Mouse (Mus musculus) CH12.LX (cell line): ENCODE measurements around the gene Cyp2d11. TPM values are rescaled to one million over a fixed set of nuclear protein-coding genes. Genes with fewer than 3 reads are reported as not detected.

ENCODE experiments used
- DNase-seq: peaks from one replicate; pipeline ENCODE4 v3.0.0-alpha.2; 2013; ENCODE audit errors: extremely low read depth
- H3K27ac ChIP-seq: 2 replicates; pipeline ENCODE4 v1.5.1; 2012; ENCODE audit warnings: low read depth, mild to moderate bottlenecking, control low read depth, moderate library complexity; ENCODE audit not compliant: insufficient read depth
- H3K27me3 ChIP-seq: replicated peaks from 2 replicates; pipeline ENCODE3; 2012; ENCODE audit warnings: inconsistent platforms
- H3K36me3 ChIP-seq, 2 experiments: replicated peaks in 1 of 2; 2 replicates each; pipeline versions ENCODE3 to v1.6.1; 2012; ENCODE audit warnings: inconsistent platforms in 1 of 2, low read length in 1 of 2, mild to moderate bottlenecking in 1 of 2, mixed read lengths in 1 of 2, moderate library complexity in 1 of 2; ENCODE audit not compliant: control insufficient read depth in 1 of 2, insufficient read depth in 1 of 2
- H3K4me1 ChIP-seq, 2 experiments: 2 replicates each; pipeline ENCODE4 v1.6.1; 2012; ENCODE audit warnings: inconsistent platforms in 1 of 2, moderate library complexity in 1 of 2; ENCODE audit not compliant: insufficient read depth in 2 of 2, control insufficient read depth in 1 of 2
- H3K4me2 ChIP-seq: 2 replicates; pipeline ENCODE4 v1.6.1; 2012; ENCODE audit warnings: low read depth, mild to moderate bottlenecking, control low read depth; ENCODE audit not compliant: poor library complexity, insufficient read depth, severe bottlenecking
- H3K4me3 ChIP-seq, 3 experiments: fragments of 150-350 bp in 1 of 3; sonication (generic) in 1 of 3; replicated peaks in 1 of 3; 2 replicates each; pipeline versions ENCODE3 to v1.5.1; 2011 to 2012; ENCODE audit warnings: low read depth in 2 of 3, low read length in 2 of 3, mild to moderate bottlenecking in 2 of 3, moderate library complexity in 2 of 3, control low read depth in 1 of 3, improper control_type of control experiment in 1 of 3, inconsistent platforms in 1 of 3, mixed read lengths in 1 of 3; ENCODE audit not compliant: poor library complexity in 1 of 3
- H3K79me2 ChIP-seq: replicated peaks from 2 replicates; pipeline ENCODE4 v1.6.1; 2012; ENCODE audit warnings: mild to moderate bottlenecking, moderate library complexity; ENCODE audit not compliant: control insufficient read depth, poor library complexity, insufficient read depth, severe bottlenecking; ENCODE audit errors: extremely low read depth
- H3K9ac ChIP-seq: 2 replicates; pipeline ENCODE4 v1.6.1; 2012; ENCODE audit warnings: low read depth, mild to moderate bottlenecking, control low read depth, moderate library complexity; ENCODE audit not compliant: insufficient read depth
- H3K9me3 ChIP-seq: replicated peaks from 2 replicates; pipeline ENCODE3; 2012; ENCODE audit warnings: low read length, inconsistent platforms, mixed read lengths
- BHLHE40 ChIP-seq: IDR thresholded peaks from 2 replicates; pipeline ENCODE4 v1.6.1; 2011; ENCODE audit warnings: mild to moderate bottlenecking, low read depth, low read length, improper control_type of control experiment
- CHD2 ChIP-seq: IDR thresholded peaks from 2 replicates; pipeline ENCODE4 v1.6.1; 2011; ENCODE audit warnings: low read length, improper control_type of control experiment
- CTCF ChIP-seq, 2 experiments: IDR thresholded peaks in 1 of 2; conservative IDR thresholded peaks in 1 of 2; 2 replicates each; pipeline ENCODE4 v1.5.1; 2011 to 2012; ENCODE audit warnings: low read depth in 2 of 2, low read length in 2 of 2, improper control_type of control experiment in 1 of 2, inconsistent platforms in 1 of 2, mild to moderate bottlenecking in 1 of 2, moderate library complexity in 1 of 2
- E2F4 ChIP-seq: IDR thresholded peaks from 2 replicates; pipeline ENCODE4 v1.6.1; 2011; ENCODE audit warnings: low read depth, low read length, improper control_type of control experiment; ENCODE audit not compliant: insufficient replicate concordance
- HCFC1 ChIP-seq: IDR thresholded peaks from 2 replicates; pipeline ENCODE4 v1.6.1; 2012; ENCODE audit warnings: low read depth, mild to moderate bottlenecking, inconsistent platforms, low read length, improper control_type of control experiment
- JUN ChIP-seq: IDR thresholded peaks from 2 replicates; pipeline ENCODE4 v1.6.1; 2011; ENCODE audit warnings: low read depth, mild to moderate bottlenecking, low read length, improper control_type of control experiment, moderate library complexity; ENCODE audit not compliant: insufficient read depth
- JUND ChIP-seq: conservative IDR thresholded peaks from 2 replicates; pipeline ENCODE4 v1.6.1; 2011; ENCODE audit warnings: low read depth, low read length, improper control_type of control experiment
- KAT2A ChIP-seq: IDR thresholded peaks from 2 replicates; pipeline ENCODE4 v1.6.1; 2012; ENCODE audit warnings: low read length, improper control_type of control experiment, inconsistent platforms; ENCODE audit not compliant: insufficient replicate concordance
- MAZ ChIP-seq: IDR thresholded peaks from 2 replicates; pipeline ENCODE4 v1.6.1; 2012; ENCODE audit warnings: low read depth, mild to moderate bottlenecking, inconsistent platforms, low read length, improper control_type of control experiment, moderate library complexity
- MEF2A ChIP-seq: IDR thresholded peaks from 2 replicates; pipeline ENCODE4 v1.6.1; 2014; ENCODE audit warnings: low read depth, mild to moderate bottlenecking, inconsistent platforms, low read length, improper control_type of control experiment, borderline replicate concordance
- MXI1 ChIP-seq: IDR thresholded peaks from 2 replicates; pipeline ENCODE4 v1.6.1; 2011; ENCODE audit warnings: mild to moderate bottlenecking, low read depth, low read length, improper control_type of control experiment
- MYC ChIP-seq: IDR thresholded peaks from 2 replicates; pipeline ENCODE4 v1.6.1; 2011; ENCODE audit warnings: low read depth, mild to moderate bottlenecking, improper control_type of control experiment, low read length
- NELFE ChIP-seq: IDR thresholded peaks from 2 replicates; pipeline ENCODE4 v1.6.1; 2011; ENCODE audit warnings: low read depth, low read length, improper control_type of control experiment
- NRF1 ChIP-seq: IDR thresholded peaks from 2 replicates; pipeline ENCODE4 v1.6.1; 2014; ENCODE audit warnings: low read depth, mild to moderate bottlenecking, inconsistent platforms, low read length, improper control_type of control experiment, moderate library complexity
- POLR2A ChIP-seq: IDR thresholded peaks from 2 replicates; pipeline ENCODE4 v1.6.1; 2011; ENCODE audit warnings: low read depth, mild to moderate bottlenecking, improper control_type of control experiment, low read length
- RCOR1 ChIP-seq: conservative IDR thresholded peaks from 2 replicates; pipeline ENCODE4 v1.6.1; 2012; ENCODE audit warnings: low read depth, mild to moderate bottlenecking, inconsistent platforms, low read length, improper control_type of control experiment
- SMC3 ChIP-seq: IDR thresholded peaks from 2 replicates; pipeline ENCODE4 v1.6.1; 2011; ENCODE audit warnings: low read depth, low read length, improper control_type of control experiment
- TBP ChIP-seq: conservative IDR thresholded peaks from 2 replicates; pipeline ENCODE4 v1.6.1; 2011; ENCODE audit warnings: low read depth, low read length, improper control_type of control experiment
- USF2 ChIP-seq: conservative IDR thresholded peaks from 2 replicates; pipeline ENCODE4 v1.6.1; 2011; ENCODE audit warnings: low read depth, low read length, improper control_type of control experiment
- ZC3H11A ChIP-seq: IDR thresholded peaks from 2 replicates; pipeline ENCODE4 v1.6.1; 2012; ENCODE audit warnings: low read depth, mild to moderate bottlenecking, inconsistent platforms, low read length, improper control_type of control experiment
- ZMIZ1 ChIP-seq: IDR thresholded peaks from 2 replicates; pipeline ENCODE4 v1.6.1; 2012; ENCODE audit warnings: low read depth, mild to moderate bottlenecking, inconsistent platforms, low read length, improper control_type of control experiment
- ZNF384 ChIP-seq: IDR thresholded peaks from 2 replicates; pipeline ENCODE4 v1.6.1; 2012; ENCODE audit warnings: low read depth, low read length, improper control_type of control experiment, inconsistent platforms
- dilution Hi-C: fragments of 300-500 bp; cut with MboI; formaldehyde crosslinking; loops from 2 replicates; pipeline ENCODE4 v1.14.3; 2020; ENCODE audit warnings: low sequenced_read_pairs; ENCODE audit not compliant: extremely low pct_unique_long_range_greater_than_20kb, extremely low pct_ligation_motif_present
- in situ Hi-C: fragments of 300-500 bp; cut with MboI; formaldehyde crosslinking; loops from 3 replicates; pipeline ENCODE4 v1.14.3; 2019; ENCODE audit warnings: low sequenced_read_pairs, low pct_ligation_motif_present, low pct_unique_long_range_greater_than_20kb, mixed read lengths
- polyA plus RNA-seq: library from polyadenylated mRNA; unstranded; fragments of >175 nt; gene quantifications from 2 replicates; pipeline ENCODE4 v1.2.1, GENCODE M21; 2012; ENCODE audit warnings: low read depth; ENCODE audit not compliant: insufficient read length
- total RNA-seq, 2 experiments: library from RNA; depleted of rRNA; stranded (reverse); fragments of 300-350 nt in 1 of 2; fragments of >200 nt in 1 of 2; gene quantifications; 2 replicates each; pipeline ENCODE4 v1.2.3; 2012 to 2014

Cyp2d11 gene
- total and polyA plus RNA-seq, 3 experiments, result not detected

DNA sequence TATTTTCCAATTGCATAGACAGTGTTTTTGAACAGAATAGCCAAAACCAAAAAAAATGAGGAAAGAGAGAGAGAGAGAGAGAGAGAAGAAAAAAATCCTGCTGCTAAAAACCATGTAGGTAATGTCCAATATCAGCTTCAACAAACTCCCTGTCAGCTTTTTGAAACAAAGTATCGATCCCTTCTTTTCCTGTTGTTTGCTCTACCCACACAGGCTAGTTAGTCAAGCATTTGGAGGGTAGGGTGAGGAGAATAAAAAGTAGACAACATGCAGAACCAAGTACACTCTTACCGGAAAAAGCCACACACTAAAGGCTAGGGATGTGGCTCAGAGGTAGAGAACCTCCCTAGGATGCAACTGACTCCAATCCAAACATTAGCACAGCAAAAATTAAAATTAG lies 8.1 kb downstream of the Cyp2d11 start:
- peaks cover 2 to 3% of the 10 kb centered on the region in 2 experiments for H3K4me1 ChIP-seq
- no peaks in the 10 kb centered on the region for H3K9me3 ChIP-seq
- dilution Hi-C loops, result no loop called here
- no peaks in the 10 kb centered on the region for H3K36me3 ChIP-seq
- H3K27me3 ChIP-seq, result peaks cover 72% of the 10 kb centered on the region
- no peak for TF ChIP-seq MXI1
- no peak for TF ChIP-seq NELFE
- TF ChIP-seq MYC, result no peak
- TF ChIP-seq RCOR1, result no peak
- TF ChIP-seq NRF1, result no peak
- no peak for TF ChIP-seq SMC3
- TF ChIP-seq MEF2A, result no peak
- TF ChIP-seq USF2, result no peak
- TF ChIP-seq JUND, result no peak
- TF ChIP-seq JUN, result no peak
- no peak for TF ChIP-seq HCFC1
- no peak for TF ChIP-seq MAZ
- TF ChIP-seq TBP, result no peak
- no peak for TF ChIP-seq BHLHE40
- no peak for TF ChIP-seq POLR2A
- no peak for TF ChIP-seq KAT2A
- H3K9ac ChIP-seq, result no peak overlapping the region
- in situ Hi-C loops, result no loop called here
- no peak overlapping the region for H3K4me2 ChIP-seq
- no peak overlapping the region for H3K27ac ChIP-seq
- DNase-seq, result no peak
- H3K79me2 ChIP-seq, result no peaks in the 10 kb centered on the region
- H3K4me3 ChIP-seq, result no peak overlapping the region

DNA sequence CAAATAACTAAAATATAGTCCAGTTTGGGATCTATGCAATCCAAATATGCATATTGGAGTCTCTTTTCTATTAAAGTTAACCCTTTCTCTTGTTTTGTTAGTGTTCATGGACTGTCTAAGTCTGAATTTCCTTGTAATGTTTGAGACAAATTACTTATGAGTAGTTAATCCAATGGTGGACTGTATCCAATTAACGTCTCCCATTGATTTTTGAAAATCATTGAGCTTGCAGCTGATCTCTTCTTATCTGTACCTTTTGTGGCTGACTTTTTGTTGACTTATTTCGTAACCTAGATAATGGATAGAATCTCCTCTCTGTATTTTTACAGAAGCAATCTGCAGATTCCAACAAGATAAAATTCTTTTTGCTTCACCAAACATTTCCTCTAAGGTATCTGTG lies 11.4 kb downstream of the Cyp2d11 start:
- no peak for TF ChIP-seq NELFE
- TF ChIP-seq MXI1, result no peak
- no peak for TF ChIP-seq RCOR1
- no peak for TF ChIP-seq ZMIZ1
- TF ChIP-seq KAT2A, result no peak
- TF ChIP-seq E2F4, result no peak
- TF ChIP-seq CHD2, result no peak
- no peak for TF ChIP-seq SMC3
- TF ChIP-seq MYC, result no peak
- no peak for TF ChIP-seq POLR2A
- no peak for TF ChIP-seq NRF1
- TF ChIP-seq ZC3H11A, result no peak
- no peak for TF ChIP-seq CTCF (conservative IDR thresholded peaks at IDR 0.05 in 1 of 2, IDR thresholded peaks at IDR 0.05 in 1 of 2; ENCODE audit: low read depth in 2 of 2, low read length in 2 of 2)
- no peak for TF ChIP-seq ZNF384
- no peak for TF ChIP-seq BHLHE40
- TF ChIP-seq, all 38 proteins: peak for 0
- in situ Hi-C loops (no loop called here), dilution Hi-C loops (no loop called here)
- Histone ChIP-seq H3K79me2 (no peaks in the 10 kb centered on the region), H3K27ac (no peak overlapping the region), H3K9ac (no peak overlapping the region), H3K27me3 (peaks cover 84% of the 10 kb centered on the region), H3K4me1 (peaks cover 6 to 13% of the 10 kb centered on the region in 2 experiments), H3K4me2 (no peak overlapping the region), H3K9me3 (no peaks in the 10 kb centered on the region), H3K36me3 (no peaks in the 10 kb centered on the region), H3K4me3 (no peak overlapping the region)
- no peak for DNase-seq
